Mouse (Mus musculus): ENCODE data around the gene Il1r2. TPM values are rescaled to one million over a fixed set of nuclear protein-coding genes. Genes with fewer than 3 reads are reported as not detected.
A peak's percentile ranks its signal among the peaks of the same experiment; 100 is the strongest.

Gene Il1r2
- polyA plus RNA-seq, 1 experiment: 0.38 TPM

GRCm38 (mm10) chr1:40059122-40059774 lies 14.6 kb upstream of the Il1r2 start:
- Histone ChIP-seq H3K27ac (ENCODE audit: insufficient read depth, low read depth, low read length) (no peak overlapping the region), H3K36me3 (ENCODE audit: control insufficient read depth, insufficient read depth, low read length) (no peaks in the 10 kb centered on the region), H3K27me3 (replicated peaks; ENCODE audit: control insufficient read depth, insufficient read depth, low read length) (no peaks in the 10 kb centered on the region), H3K4me3 (ENCODE audit: insufficient read depth, low read depth, low read length) (no peak overlapping the region), H3K4me1 (ENCODE audit: control insufficient read depth, insufficient read depth, low read length) (no peaks in the 10 kb centered on the region)
- WGBS: 75% methylated on average over 4 of the region's 4 CpGs
- DNase-seq: no peak
- TF ChIP-seq CTCF (conservative IDR thresholded peaks at IDR 0.05; ENCODE audit: insufficient read depth, insufficient read length, low read depth, low read length) (no peak), POLR2A (IDR thresholded peaks at IDR 0.05; ENCODE audit: low read depth, low read length) (no peak)

GRCm38 (mm10) chr1:40061359-40061758 lies 12.5 kb upstream of the Il1r2 start:
- 55% methylated on average over 9 of the region's 9 CpGs for WGBS
- H3K4me3 ChIP-seq (ENCODE audit: insufficient read depth, low read depth, low read length): no peak overlapping the region
- H3K27me3 ChIP-seq (replicated peaks; ENCODE audit: control insufficient read depth, insufficient read depth, low read length): no peaks in the 10 kb centered on the region
- no peaks in the 10 kb centered on the region for H3K36me3 ChIP-seq (ENCODE audit: control insufficient read depth, insufficient read depth, low read length)
- no peaks in the 10 kb centered on the region for H3K4me1 ChIP-seq (ENCODE audit: control insufficient read depth, insufficient read depth, low read length)
- H3K27ac ChIP-seq (ENCODE audit: insufficient read depth, low read depth, low read length): no peak overlapping the region
- TF ChIP-seq POLR2A (IDR thresholded peaks at IDR 0.05; ENCODE audit: low read depth, low read length): no peak
- no peak for TF ChIP-seq CTCF (conservative IDR thresholded peaks at IDR 0.05; ENCODE audit: insufficient read depth, insufficient read length, low read depth, low read length)
- DNase-seq: no peak

GRCm38 (mm10) chr1:40063409-40063808 lies 10.5 kb upstream of the Il1r2 start:
- WGBS: 78% methylated on average over 4 of the region's 4 CpGs
- Histone ChIP-seq H3K4me3 (ENCODE audit: insufficient read depth, low read depth, low read length) (no peak overlapping the region), H3K27me3 (replicated peaks; ENCODE audit: control insufficient read depth, insufficient read depth, low read length) (no peaks in the 10 kb centered on the region), H3K4me1 (ENCODE audit: control insufficient read depth, insufficient read depth, low read length) (no peaks in the 10 kb centered on the region), H3K36me3 (ENCODE audit: control insufficient read depth, insufficient read depth, low read length) (no peaks in the 10 kb centered on the region), H3K27ac (ENCODE audit: insufficient read depth, low read depth, low read length) (no peak overlapping the region)
- no peak for DNase-seq
- TF ChIP-seq CTCF (conservative IDR thresholded peaks at IDR 0.05; ENCODE audit: insufficient read depth, insufficient read length, low read depth, low read length): no peak
- no peak for TF ChIP-seq POLR2A (IDR thresholded peaks at IDR 0.05; ENCODE audit: low read depth, low read length)

GRCm38 (mm10) chr1:40064508-40064907 lies 9.4 kb upstream of the Il1r2 start:
- H3K27ac ChIP-seq (ENCODE audit: insufficient read depth, low read depth, low read length): no peak overlapping the region
- H3K36me3 ChIP-seq (ENCODE audit: control insufficient read depth, insufficient read depth, low read length): no peaks in the 10 kb centered on the region
- TF ChIP-seq CTCF (conservative IDR thresholded peaks at IDR 0.05; ENCODE audit: insufficient read depth, insufficient read length, low read depth, low read length): no peak
- TF ChIP-seq POLR2A (IDR thresholded peaks at IDR 0.05; ENCODE audit: low read depth, low read length): no peak
- no peak overlapping the region for H3K4me3 ChIP-seq (ENCODE audit: insufficient read depth, low read depth, low read length)
- no peaks in the 10 kb centered on the region for H3K27me3 ChIP-seq (replicated peaks; ENCODE audit: control insufficient read depth, insufficient read depth, low read length)
- no peaks in the 10 kb centered on the region; the same call in 1 of the 2 replicates for H3K4me1 ChIP-seq (ENCODE audit: control insufficient read depth, insufficient read depth, low read length)
- WGBS: 90% methylated on average over 8 of the region's 8 CpGs
- no peak for DNase-seq

- Histone ChIP-seq H3K36me3 (ENCODE audit: control insufficient read depth, insufficient read depth, low read length) (no peaks in the 10 kb centered on the region), H3K4me1 (ENCODE audit: control insufficient read depth, insufficient read depth, low read length) (no peaks in the 10 kb centered on the region; the same call in 1 of the 2 replicates), H3K27me3 (replicated peaks; ENCODE audit: control insufficient read depth, insufficient read depth, low read length) (no peaks in the 10 kb centered on the region), H3K27ac (ENCODE audit: insufficient read depth, low read depth, low read length) (no peak overlapping the region), H3K4me3 (ENCODE audit: insufficient read depth, low read depth, low read length) (no peak overlapping the region)
- 75% methylated on average over 4 of the region's 4 CpGs for WGBS
- no peak for TF ChIP-seq POLR2A (IDR thresholded peaks at IDR 0.05; ENCODE audit: low read depth, low read length)
- no peak for TF ChIP-seq CTCF (conservative IDR thresholded peaks at IDR 0.05; ENCODE audit: insufficient read depth, insufficient read length, low read depth, low read length)
- peak; percentile 5 for DNase-seq
Measured at GRCm38 (mm10) chr1:40072558-40072957, 1.3 kb upstream of the Il1r2 start.

GRCm38 (mm10) chr1:40077328-40077727 lies 3.4 kb downstream of the Il1r2 start:
- Histone ChIP-seq H3K4me3 (ENCODE audit: insufficient read depth, low read depth, low read length) (no peak overlapping the region), H3K27me3 (replicated peaks; ENCODE audit: control insufficient read depth, insufficient read depth, low read length) (no peaks in the 10 kb centered on the region), H3K27ac (ENCODE audit: insufficient read depth, low read depth, low read length) (no peak overlapping the region), H3K36me3 (ENCODE audit: control insufficient read depth, insufficient read depth, low read length) (no peaks in the 10 kb centered on the region), H3K4me1 (ENCODE audit: control insufficient read depth, insufficient read depth, low read length) (no peaks in the 10 kb centered on the region)
- no peak for TF ChIP-seq CTCF (conservative IDR thresholded peaks at IDR 0.05; ENCODE audit: insufficient read depth, insufficient read length, low read depth, low read length)
- TF ChIP-seq POLR2A (IDR thresholded peaks at IDR 0.05; ENCODE audit: low read depth, low read length): no peak
- no peak for DNase-seq
- 80% methylated on average over 2 of the region's 2 CpGs for WGBS

- Histone ChIP-seq H3K4me3 (ENCODE audit: insufficient read depth, low read depth, low read length) (no peak overlapping the region), H3K27ac (ENCODE audit: insufficient read depth, low read depth, low read length) (no peak overlapping the region), H3K27me3 (replicated peaks; ENCODE audit: control insufficient read depth, insufficient read depth, low read length) (no peaks in the 10 kb centered on the region), H3K4me1 (ENCODE audit: control insufficient read depth, insufficient read depth, low read length) (0 out of 2 replicates have a peak, but pooled peaks cover 5% of the 10 kb centered on the region), H3K36me3 (ENCODE audit: control insufficient read depth, insufficient read depth, low read length) (no peaks in the 10 kb centered on the region)
- TF ChIP-seq CTCF (conservative IDR thresholded peaks at IDR 0.05; ENCODE audit: insufficient read depth, insufficient read length, low read depth, low read length): no peak
- 76% methylated on average over 2 of the region's 2 CpGs for WGBS
- DNase-seq: no peak
Measured at GRCm38 (mm10) chr1:40081041-40081440, 7.2 kb downstream of the Il1r2 start.
